Mouse (Mus musculus) MEL (cell line): ENCODE measurements at regions not wholly inside any gene's neighbourhood (a gene's known extent, or its start where the extent isn't known, plus 50 kb on each side); places are given as distances from the start of the nearest gene placed in this dataset.

Experiments used
- CTCF ChIP-seq, 3 experiments: IDR thresholded peaks in 2 of 3; conservative IDR thresholded peaks in 1 of 3; 2 replicates each; pipeline ENCODE4 v1.5.1; 2011 to 2012; ENCODE audit warnings: low read length in 3 of 3, low read depth in 2 of 3, mild to moderate bottlenecking in 2 of 3, improper control_type of control experiment in 1 of 3, inconsistent platforms in 1 of 3, mixed read lengths in 1 of 3, moderate library complexity in 1 of 3; ENCODE audit not compliant: control insufficient read depth in 1 of 3, insufficient read depth in 1 of 3, poor library complexity in 1 of 3, severe bottlenecking in 1 of 3
- POLR2A ChIP-seq, 2 experiments: IDR thresholded peaks; 2 replicates each; pipeline ENCODE4 v1.6.1; 2011 to 2012; ENCODE audit warnings: low read length in 2 of 2, mild to moderate bottlenecking in 2 of 2, control low read depth in 1 of 2, improper control_type of control experiment in 1 of 2, low read depth in 1 of 2, moderate library complexity in 1 of 2; ENCODE audit not compliant: control insufficient read depth in 1 of 2, insufficient read depth in 1 of 2, poor library complexity in 1 of 2
- RCOR1 ChIP-seq: IDR thresholded peaks from 2 replicates; pipeline ENCODE4 v1.6.1; 2012; ENCODE audit warnings: low read depth, mild to moderate bottlenecking, inconsistent platforms, low read length, improper control_type of control experiment
- SIN3A ChIP-seq: IDR thresholded peaks from 2 replicates; pipeline ENCODE4 v1.6.1; 2012; ENCODE audit warnings: low read length, improper control_type of control experiment, inconsistent platforms
- SMC3 ChIP-seq: IDR thresholded peaks from 2 replicates; pipeline ENCODE4 v1.6.1; 2011; ENCODE audit warnings: low read depth, low read length, improper control_type of control experiment

DNA sequence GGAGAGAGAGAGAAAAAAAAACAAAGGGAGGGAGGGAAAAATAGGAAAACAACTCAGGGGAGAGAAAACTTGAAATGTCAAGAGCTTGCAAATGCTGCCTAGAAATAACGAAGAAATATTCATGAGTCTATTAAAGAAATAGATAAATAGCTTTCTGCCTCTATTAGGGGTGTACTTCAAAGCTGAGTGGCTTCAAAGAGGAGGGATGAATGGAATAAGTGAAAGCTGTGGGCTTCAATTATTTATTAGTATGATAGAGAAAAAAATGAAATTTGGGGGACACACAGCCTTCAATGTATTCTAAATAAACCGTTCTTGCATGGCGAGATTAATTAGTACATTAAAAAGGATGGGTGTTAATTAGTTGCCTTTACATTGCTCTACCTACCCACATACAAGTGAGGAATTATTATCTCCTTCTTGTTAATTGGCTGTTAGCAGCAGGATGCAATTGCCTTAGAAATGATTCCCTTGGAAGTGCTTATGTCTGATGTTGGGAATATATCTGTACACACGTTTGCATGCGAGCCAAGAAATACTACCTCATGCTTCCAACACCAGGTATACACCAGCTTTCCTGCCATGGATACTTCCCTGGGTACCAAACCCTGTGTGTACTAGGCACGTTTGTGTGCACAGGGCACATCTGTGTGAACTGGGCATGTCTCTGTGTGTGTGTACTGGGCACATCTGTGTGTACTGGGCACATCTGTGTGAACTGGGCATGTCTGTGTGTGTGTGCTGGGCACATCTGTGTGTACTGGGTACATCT is 155.4 kb downstream of the Gpam start:
- TF ChIP-seq SIN3A, result no peak
- no peak for TF ChIP-seq POLR2A (IDR thresholded peaks at IDR 0.05; ENCODE audit: control insufficient read depth in 1 of 2, insufficient read depth in 1 of 2, low read depth in 1 of 2, low read length in 2 of 2, poor library complexity in 1 of 2)
- no peak for TF ChIP-seq CTCF (IDR thresholded peaks at IDR 0.05 in 2 of 3, conservative IDR thresholded peaks at IDR 0.05 in 1 of 3; ENCODE audit: control insufficient read depth in 1 of 3, insufficient read depth in 1 of 3, low read depth in 2 of 3, low read length in 3 of 3, poor library complexity in 1 of 3, severe bottlenecking in 1 of 3)
- no peak for TF ChIP-seq RCOR1
- TF ChIP-seq SMC3, result no peak
